Mouse (Mus musculus) embryo, embryonic 11.5 days (tissue): ENCODE data around the gene Ttc33.
"Not testable (repeated sequence)": the region's sequence is repeated elsewhere in the genome, so short reads cannot be mapped to it uniquely, and the experiment has no call there.

ENCODE experiments used
- DNase-seq: peaks from one replicate; pipeline ENCODE4 v3.0.0-alpha.2; 2012; ENCODE audit warnings: low read depth, low spot score

The Ttc33 gene

GRCm38 (mm10) chr15:5184668-5185330, 526 bp upstream of the Ttc33 start:
- DNase-seq = no peak

GRCm38 (mm10) chr15:5186293-5186675, 959 bp downstream of the Ttc33 start:
- DNase-seq = no peak

GRCm38 (mm10) chr15:5187116-5187515, 1.8 kb downstream of the Ttc33 start:
- DNase-seq = no peak

- no peak for DNase-seq
These were observed 2.7 kb downstream of the Ttc33 start for GRCm38 (mm10) chr15:5188029-5188428.

- DNase-seq = no peak
These were observed 4.3 kb downstream of the Ttc33 start for GRCm38 (mm10) chr15:5189504-5190093.

GRCm38 (mm10) chr15:5193833-5194232, 8.5 kb downstream of the Ttc33 start:
- DNase-seq = no peak

GRCm38 (mm10) chr15:5194446-5194845, 9.1 kb downstream of the Ttc33 start:
- DNase-seq = no peak

GRCm38 (mm10) chr15:5194931-5195330, 9.6 kb downstream of the Ttc33 start:
- DNase-seq = no peak

- DNase-seq = no peak
These were observed 10.7 kb downstream of the Ttc33 start for GRCm38 (mm10) chr15:5195987-5196514.

- no peak for DNase-seq
These were observed 11.4 kb downstream of the Ttc33 start for GRCm38 (mm10) chr15:5196691-5197090.

GRCm38 (mm10) chr15:5205222-5205621, 19.9 kb downstream of the Ttc33 start:
- DNase-seq = no peak

GRCm38 (mm10) chr15:5209116-5209515, 23.8 kb downstream of the Ttc33 start:
- DNase-seq = no peak

GRCm38 (mm10) chr15:5220491-5220890, 35.2 kb downstream of the Ttc33 start:
- DNase-seq = no peak

GRCm38 (mm10) chr15:5230746-5231145, 45.4 kb downstream of the Ttc33 start:
- not testable (repeated sequence) for DNase-seq

- no peak for DNase-seq
These were observed 49.3 kb downstream of the Ttc33 start for GRCm38 (mm10) chr15:5234659-5235058.

- no peak for DNase-seq
These were observed 50.2 kb downstream of the Ttc33 start for GRCm38 (mm10) chr15:5235527-5235926.

- DNase-seq = peak; percentile 66
These were observed 51.2 kb downstream of the Ttc33 start for GRCm38 (mm10) chr15:5236538-5236937.

- no peak for DNase-seq
These were observed 51.8 kb downstream of the Ttc33 start for GRCm38 (mm10) chr15:5237012-5237660.

- DNase-seq = no peak
These were observed 52.7 kb downstream of the Ttc33 start for GRCm38 (mm10) chr15:5238073-5238472.

- no peak for DNase-seq
These were observed 53.2 kb downstream of the Ttc33 start for GRCm38 (mm10) chr15:5238553-5238952.

- DNase-seq = no peak
These were observed 54.0 kb downstream of the Ttc33 start for GRCm38 (mm10) chr15:5239361-5239760.

GRCm38 (mm10) chr15:5239901-5240300, 54.6 kb downstream of the Ttc33 start:
- DNase-seq = no peak

GRCm38 (mm10) chr15:5240360-5240759, 55.0 kb downstream of the Ttc33 start:
- no peak for DNase-seq
